In the genomic region with DNA sequence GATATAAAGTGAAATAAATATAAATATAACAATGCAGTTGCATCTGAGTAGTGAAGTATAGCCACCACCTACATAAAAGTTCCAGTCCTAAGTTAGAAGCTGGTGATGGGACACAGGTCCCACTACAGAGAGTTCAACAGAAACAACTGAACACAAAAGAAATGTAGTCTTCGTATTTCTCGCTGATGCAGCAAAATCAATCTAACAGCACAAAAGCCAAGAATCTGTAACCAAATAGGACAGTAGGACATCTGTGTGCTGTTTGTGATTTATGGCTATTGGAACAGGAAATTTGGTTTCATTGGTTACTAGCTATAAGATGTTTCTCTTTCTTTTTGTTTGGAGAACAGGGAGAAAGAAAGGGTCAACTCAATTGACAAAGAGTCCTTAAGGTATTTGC, we compare ENCODE assay signal across 25 mouse cellular contexts.
"Had no signal": no experiment of that assay in that cellular context is flagged by ENCODE, and none has a peak within 500 bp of the region (broad histone marks: within the 10 kb centered on the region; RNA-seq: fewer than 3 reads in every experiment).

No protein-coding gene starts in this region.

- H3K4me1 ChIP-seq: embryonic facial prominence, embryonic 10.5 days; embryonic facial prominence, embryonic 12.5 days; embryonic facial prominence, embryonic 15.5 days; forebrain, embryonic 10.5 days; forebrain, embryonic 12.5 days; forebrain, embryonic 13.5 days; forebrain, embryonic 15.5 days; heart, embryonic 10.5 days had no signal

- H3K9me3 ChIP-seq: embryonic facial prominence, embryonic 10.5 days; embryonic facial prominence, embryonic 12.5 days; embryonic facial prominence, embryonic 13.5 days; embryonic facial prominence, embryonic 15.5 days; forebrain, embryonic 10.5 days; forebrain, embryonic 12.5 days; forebrain, embryonic 13.5 days; forebrain, embryonic 15.5 days; heart, embryonic 10.5 days had no signal

- H3K4me3 ChIP-seq: embryonic facial prominence, embryonic 10.5 days; embryonic facial prominence, embryonic 12.5 days; embryonic facial prominence, embryonic 13.5 days; embryonic facial prominence, embryonic 15.5 days; erythroblast, embryonic 14.5 days; forebrain, embryonic 10.5 days; forebrain, embryonic 12.5 days; forebrain, embryonic 13.5 days; forebrain, embryonic 15.5 days; gastrocnemius, adult 2 months; heart, adult 2 months; heart, embryonic 10.5 days had no signal

- DNase-seq: cerebellum, adult 9-10 months; cerebellum, adult 9-11 months; cerebellum, postnatal 10 days; cerebellum, postnatal 14 days; cerebellum, postnatal 25 days; cerebellum, postnatal 36 days; embryo, embryonic 11 days; forebrain, postnatal 0 days; gastrocnemius, adult 2 months; gastrocnemius, postnatal 10 days; gastrocnemius, postnatal 14 days; gastrocnemius, postnatal 25 days; gastrocnemius, postnatal 36 days; heart, adult 18-20 months; heart, adult 2 months had no signal

- H3K36me3 ChIP-seq: forebrain, embryonic 12.5 days had no signal

- H3K27me3 ChIP-seq: embryonic facial prominence, embryonic 12.5 days; embryonic facial prominence, embryonic 13.5 days; embryonic facial prominence, embryonic 15.5 days; forebrain, embryonic 12.5 days; forebrain, embryonic 13.5 days; forebrain, embryonic 15.5 days had no signal

- H3K9ac ChIP-seq: embryonic facial prominence, embryonic 12.5 days; embryonic facial prominence, embryonic 13.5 days; embryonic facial prominence, embryonic 15.5 days; forebrain, embryonic 12.5 days; forebrain, embryonic 13.5 days; forebrain, embryonic 15.5 days; forebrain, postnatal 0 days had no signal

- H3K4me2 ChIP-seq: embryonic facial prominence, embryonic 12.5 days; embryonic facial prominence, embryonic 13.5 days; embryonic facial prominence, embryonic 15.5 days; forebrain, embryonic 12.5 days; forebrain, embryonic 13.5 days; forebrain, embryonic 15.5 days had no signal

- H3K27ac ChIP-seq: embryonic facial prominence, embryonic 10.5 days; embryonic facial prominence, embryonic 12.5 days; embryonic facial prominence, embryonic 13.5 days; embryonic facial prominence, embryonic 15.5 days; forebrain, embryonic 10.5 days; forebrain, embryonic 12.5 days; forebrain, embryonic 13.5 days; forebrain, embryonic 15.5 days; gastrocnemius, adult 2 months; heart, adult 2 months; heart, embryonic 10.5 days had no signal
